Mouse (Mus musculus) thymus, adult 2 months (tissue): ENCODE results near the gene Fgfr2.

Source experiments
- CTCF ChIP-seq: fragments of 200-500 bp; IDR thresholded peaks from 2 replicates; pipeline ENCODE4 v1.5.1; 2012; ENCODE audit warnings: mild to moderate bottlenecking, control low read depth, low read length, moderate library complexity, borderline replicate concordance; ENCODE audit not compliant: control insufficient read depth, poor library complexity, insufficient read depth; ENCODE audit errors: extremely low read depth
- POLR2A ChIP-seq: fragments of 200-500 bp; IDR thresholded peaks from 2 replicates; pipeline ENCODE4 v1.6.1; 2012; ENCODE audit warnings: mild to moderate bottlenecking, low read length, control low read depth, moderate library complexity; ENCODE audit not compliant: control insufficient read depth, poor library complexity, insufficient read depth; ENCODE audit errors: extremely low read depth

DNA sequence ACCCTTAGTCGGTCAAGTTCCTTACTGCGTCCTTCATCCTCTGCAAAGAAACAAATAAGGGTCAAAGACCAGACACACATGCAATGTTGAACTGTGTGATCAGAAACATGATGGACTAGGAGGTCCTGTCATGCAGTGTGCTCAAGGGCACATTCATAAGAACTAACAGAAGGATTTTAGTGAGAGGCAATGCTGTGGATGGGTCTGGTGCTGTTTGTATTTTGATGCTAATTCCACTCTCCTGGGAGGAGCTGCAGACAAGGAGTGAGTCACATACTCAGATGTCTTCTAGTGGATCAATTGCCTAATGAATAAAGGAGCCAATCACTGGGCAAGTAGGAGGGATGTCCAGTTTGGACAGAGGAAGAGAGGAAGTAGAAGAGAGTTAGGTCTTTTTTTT lies 2728.5 kb downstream of the Fgfr2 start:
- TF ChIP-seq POLR2A = no peak
- TF ChIP-seq CTCF = no peak
